Mouse (Mus musculus) megakaryocyte, embryonic 14.5 days (primary cell): Measurements from ENCODE around the gene Ubqln3. TPM values are rescaled to one million over a fixed set of nuclear protein-coding genes. Genes with fewer than 3 reads are reported as not detected.

Experiments used
- H3K27me3 ChIP-seq: replicated peaks from 2 replicates; pipeline ENCODE3; 2012; ENCODE audit warnings: inconsistent platforms
- H3K36me3 ChIP-seq: replicated peaks from 2 replicates; pipeline ENCODE3; 2012; ENCODE audit warnings: low read length, inconsistent platforms, mixed read lengths
- H3K4me1 ChIP-seq: 2 replicates; pipeline ENCODE4 v1.6.1; 2012; ENCODE audit warnings: inconsistent platforms
- H3K4me3 ChIP-seq: replicated peaks from 2 replicates; pipeline ENCODE3; 2012; ENCODE audit warnings: moderate library complexity, mild to moderate bottlenecking, inconsistent platforms
- H3K9me3 ChIP-seq: 2 replicates; pipeline ENCODE4 v1.6.1; 2012; ENCODE audit warnings: inconsistent platforms
- FLI1 ChIP-seq: IDR thresholded peaks from 2 replicates; pipeline ENCODE4 v1.6.1; 2012; ENCODE audit warnings: low read length, inconsistent platforms, mixed read lengths
- GATA1 ChIP-seq: IDR thresholded peaks from 3 replicates; pipeline ENCODE4 v1.6.1; 2012; ENCODE audit warnings: mixed read lengths, low read length, inconsistent platforms, borderline replicate concordance
- polyA plus RNA-seq: library from polyadenylated mRNA; stranded (reverse); fragments of >175 nt; gene quantifications from 2 replicates; pipeline ENCODE4 v1.2.3, GENCODE M21; 2012; ENCODE audit warnings: low replicate concordance; ENCODE audit not compliant: insufficient read depth

The Ubqln3 gene
- not detected in 2 replicates for polyA plus RNA-seq

DNA sequence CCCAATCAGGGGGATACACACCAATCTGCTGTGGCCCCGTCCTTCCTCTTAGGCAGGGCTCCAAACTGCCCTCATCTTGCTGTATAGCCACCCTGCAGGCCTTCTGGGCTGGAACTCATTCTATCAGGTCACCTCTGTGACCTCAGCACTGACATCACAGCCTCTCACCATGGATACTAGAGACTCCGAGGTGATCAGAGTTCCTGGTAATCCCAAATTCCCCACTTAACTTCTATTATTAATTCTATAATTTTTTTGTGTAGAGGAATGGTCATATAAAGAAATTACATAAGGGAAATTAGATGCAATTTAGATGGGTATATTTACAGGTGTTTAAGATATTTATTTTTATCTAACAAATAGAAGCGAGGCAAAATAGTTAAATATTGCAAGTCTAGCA, at the start of gene Ubqln3:
TSS of gene Ubqln3 (minus strand) at position 101 of the 400 bp plus-strand sequence.
- Histone ChIP-seq H3K4me3 (no peak within 1 kb of the TSS), H3K4me1 (peaks cover 9% of the 10 kb centered on the region; the same call in 1 of the 2 replicates), H3K9me3 (no peaks in the 10 kb centered on the region), H3K36me3 (no peaks in the 10 kb centered on the region), H3K27me3 (peaks cover 3% of the 10 kb centered on the region)
- TF ChIP-seq GATA1, result no peak
- no peak for TF ChIP-seq FLI1

- no peaks in the 10 kb centered on the region for H3K9me3 ChIP-seq
- H3K4me3 ChIP-seq, result no peak overlapping the region
- H3K36me3 ChIP-seq, result no peaks in the 10 kb centered on the region
- peaks cover 8% of the 10 kb centered on the region; the same call in 1 of the 2 replicates for H3K4me1 ChIP-seq
- TF ChIP-seq GATA1 (no peak), FLI1 (no peak)
- H3K27me3 ChIP-seq, result no peaks in the 10 kb centered on the region
Observed at GRCm38 (mm10) chr7:104191275-104191674, 48.2 kb upstream of the Ubqln3 start.

DNA sequence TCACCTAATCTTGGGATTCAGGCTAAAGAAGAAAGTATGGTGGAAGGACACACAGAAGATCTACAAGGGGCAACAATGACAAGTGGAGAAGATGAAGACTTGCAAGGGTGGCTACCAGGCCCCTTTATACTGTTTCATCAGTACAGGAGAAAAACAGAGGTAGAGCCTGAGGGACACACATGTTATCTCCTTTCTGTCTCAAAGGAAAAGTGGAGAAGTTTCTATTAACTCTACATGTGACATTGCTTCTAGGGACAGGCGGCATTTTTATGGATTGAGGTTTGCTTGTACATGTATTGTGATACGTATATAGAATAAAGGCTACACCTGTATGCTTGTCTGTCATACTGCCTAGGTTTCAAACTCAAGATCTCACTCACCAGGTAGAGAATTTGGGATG, 40.2 kb upstream of the Ubqln3 start, which contains the start of gene Olfr648:
TSS of gene Olfr648 (minus strand) at position 101 of the 400 bp plus-strand sequence.
- H3K27me3 ChIP-seq, result no peaks in the 10 kb centered on the region
- H3K9me3 ChIP-seq, result no peaks in the 10 kb centered on the region
- H3K36me3 ChIP-seq, result no peaks in the 10 kb centered on the region
- no peak within 1 kb of the TSS for H3K4me3 ChIP-seq
- TF ChIP-seq FLI1 (no peak), GATA1 (no peak)
- H3K4me1 ChIP-seq, result no peaks in the 10 kb centered on the region

GRCm38 (mm10) chr7:104179074-104179473, 36.0 kb upstream of the Ubqln3 start:
- Histone ChIP-seq H3K36me3 (no peaks in the 10 kb centered on the region), H3K4me3 (no peak overlapping the region), H3K9me3 (no peaks in the 10 kb centered on the region), H3K4me1 (no peaks in the 10 kb centered on the region), H3K27me3 (no peaks in the 10 kb centered on the region)
- no peak for TF ChIP-seq GATA1
- no peak for TF ChIP-seq FLI1

- Histone ChIP-seq H3K27me3 (no peaks in the 10 kb centered on the region), H3K9me3 (no peaks in the 10 kb centered on the region), H3K4me1 (no peaks in the 10 kb centered on the region), H3K4me3 (no peak overlapping the region), H3K36me3 (no peaks in the 10 kb centered on the region)
- TF ChIP-seq GATA1 (no peak), FLI1 (no peak)
Observed at GRCm38 (mm10) chr7:104178422-104179054, 35.5 kb upstream of the Ubqln3 start.

GRCm38 (mm10) chr7:104175085-104175484, 32.0 kb upstream of the Ubqln3 start:
- H3K36me3 ChIP-seq, result no peaks in the 10 kb centered on the region
- no peak for TF ChIP-seq FLI1
- no peak for TF ChIP-seq GATA1
- H3K4me1 ChIP-seq, result peaks cover 13% of the 10 kb centered on the region
- H3K9me3 ChIP-seq, result no peaks in the 10 kb centered on the region
- no peak overlapping the region for H3K4me3 ChIP-seq
- H3K27me3 ChIP-seq, result no peaks in the 10 kb centered on the region

GRCm38 (mm10) chr7:104169634-104170204, 26.6 kb upstream of the Ubqln3 start:
- H3K4me3 ChIP-seq, result no peak overlapping the region
- TF ChIP-seq FLI1, result no peak
- no peak for TF ChIP-seq GATA1
- no peaks in the 10 kb centered on the region for H3K9me3 ChIP-seq
- H3K27me3 ChIP-seq, result no peaks in the 10 kb centered on the region
- no peaks in the 10 kb centered on the region for H3K36me3 ChIP-seq
- H3K4me1 ChIP-seq, result peaks cover 40% of the 10 kb centered on the region

DNA sequence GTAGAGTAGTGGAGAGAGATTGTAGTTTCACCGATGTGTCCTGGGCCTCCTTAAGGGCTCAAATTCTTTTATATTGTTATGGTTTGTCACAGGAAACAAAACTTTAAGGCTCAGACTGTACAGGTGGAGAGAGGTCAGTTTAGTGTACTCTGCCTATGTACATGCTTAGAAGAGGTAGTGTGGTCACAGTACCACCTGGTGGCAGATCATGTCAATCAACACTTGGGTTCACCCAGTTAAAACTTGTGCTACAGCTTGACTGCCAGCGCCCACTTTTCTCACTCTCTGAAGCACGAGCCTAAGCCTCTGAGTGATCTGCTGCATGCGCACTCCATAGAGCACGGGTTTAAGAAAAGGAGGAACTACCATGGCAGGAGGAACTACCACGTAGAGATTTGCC, 24.0 kb upstream of the Ubqln3 start:
- TF ChIP-seq FLI1, result no peak
- TF ChIP-seq GATA1, result no peak
- Histone ChIP-seq H3K4me1 (peaks cover 44% of the 10 kb centered on the region), H3K4me3 (no peak overlapping the region), H3K27me3 (no peaks in the 10 kb centered on the region), H3K9me3 (no peaks in the 10 kb centered on the region), H3K36me3 (no peaks in the 10 kb centered on the region)

GRCm38 (mm10) chr7:104150456-104150855, 7.4 kb upstream of the Ubqln3 start, which contains the start of gene Ubqlnl:
Ubqlnl (minus strand) TSS chr7:104150556.
- Histone ChIP-seq H3K36me3 (no peaks in the 10 kb centered on the region), H3K4me1 (peaks cover 14% of the 10 kb centered on the region), H3K4me3 (no peak within 1 kb of the TSS), H3K9me3 (no peaks in the 10 kb centered on the region), H3K27me3 (no peaks in the 10 kb centered on the region)
- no peak for TF ChIP-seq GATA1
- no peak for TF ChIP-seq FLI1

GRCm38 (mm10) chr7:104137305-104137704, 5.8 kb downstream of the Ubqln3 start, which contains the start of gene Olfr643:
Olfr643 (minus strand) TSS chr7:104137405.
- peaks cover 3% of the 10 kb centered on the region for H3K27me3 ChIP-seq
- no peak within 1 kb of the TSS for H3K4me3 ChIP-seq
- H3K4me1 ChIP-seq, result no peaks in the 10 kb centered on the region; the same call in 1 of the 2 replicates
- H3K9me3 ChIP-seq, result no peaks in the 10 kb centered on the region
- TF ChIP-seq GATA1 (no peak), FLI1 (no peak)
- H3K36me3 ChIP-seq, result no peaks in the 10 kb centered on the region
